ENCODE assay signal across 9 mouse cellular contexts in the genomic region with DNA sequence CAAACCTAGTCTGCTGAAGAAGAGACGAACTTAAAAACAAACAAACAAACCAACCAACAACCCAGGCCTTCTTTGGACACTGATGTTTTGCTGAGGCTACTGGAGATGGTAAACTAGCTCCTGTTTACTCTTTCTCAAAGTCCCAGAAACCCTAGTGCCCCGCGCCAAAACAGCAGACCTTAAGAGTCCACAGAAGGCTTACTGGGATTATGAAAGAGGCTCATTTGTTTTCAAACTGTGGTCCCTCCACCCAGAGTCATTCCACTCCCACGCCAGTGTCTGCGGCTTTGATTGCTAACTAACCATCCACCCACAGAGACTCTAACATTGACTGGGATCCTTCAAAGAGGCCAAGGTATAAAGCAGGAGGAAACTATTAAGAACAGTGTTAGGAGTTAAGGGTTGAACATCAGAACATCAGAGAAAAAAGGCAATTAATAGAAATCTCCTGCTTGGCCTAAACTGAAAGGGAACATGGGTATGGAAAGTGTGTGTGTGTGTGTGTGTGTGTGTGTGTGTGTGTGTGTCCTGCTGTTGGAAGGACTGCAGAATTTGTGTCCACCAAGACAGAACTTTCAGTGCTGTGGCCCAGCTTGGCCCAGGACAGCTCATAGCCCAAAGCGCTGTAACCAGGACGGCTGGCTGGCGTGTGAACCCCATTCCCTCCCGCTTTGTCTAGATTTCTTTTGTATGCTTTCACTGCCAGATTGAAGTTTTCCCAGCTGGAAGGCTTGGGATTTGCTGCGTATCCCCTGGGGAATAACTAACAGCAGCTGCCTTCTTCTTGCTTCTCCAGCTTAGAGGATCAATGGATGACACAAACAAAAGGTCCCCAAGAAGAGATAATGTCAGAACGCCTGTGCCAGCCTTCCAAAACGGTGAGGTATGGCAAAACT. TPM values are rescaled to one million over a fixed set of nuclear protein-coding genes. Genes with fewer than 3 reads are reported as not detected.
DNase-seq lines count a peak whose midpoint lies in the region; ATAC-seq and TF ChIP-seq lines count a peak whose summit lies in the region.
"Had no signal": no experiment of that assay in that cellular context is flagged by ENCODE, and none has a peak within 500 bp of the region (broad histone marks: within the 10 kb centered on the region; RNA-seq: fewer than 3 reads in every experiment).

No protein-coding gene starts in this region.

- no peak for TF ChIP-seq CTCF in layer of hippocampus, adult 2 months (conservative IDR thresholded peaks at IDR 0.05)

- no peak for ATAC-seq in embryonic facial prominence, embryonic 15.5 days (ENCODE audit: insufficient number of reproducible peaks, low FRiP score, low TSS enrichment, low read depth)
- ATAC-seq in heart, embryonic 16.5 days (replicated peaks; ENCODE audit: extremely low read depth, insufficient read depth, low FRiP score): no peak
- ATAC-seq in limb, embryonic 13.5 days (ENCODE audit: low FRiP score, low read depth): no peak
- peak; percentile 12; the same call in 1 of the 2 replicates for ATAC-seq in neural tube, embryonic 14.5 days (ENCODE audit: low read depth)

- H3K9me3 ChIP-seq in embryonic facial prominence, embryonic 15.5 days (replicated peaks): no peaks in the 10 kb centered on the region
- no peaks in the 10 kb centered on the region for H3K9me3 ChIP-seq in heart, embryonic 16.5 days (replicated peaks; ENCODE audit: control insufficient read depth, low read length)
- H3K9me3 ChIP-seq in limb, embryonic 13.5 days: no peaks in the 10 kb centered on the region
- no peaks in the 10 kb centered on the region for H3K9me3 ChIP-seq in neural tube, embryonic 14.5 days (ENCODE audit: control insufficient read depth, low read length)
- H3K9me3 ChIP-seq: G1E had no signal

- peaks cover 81% of the 10 kb centered on the region for H3K4me1 ChIP-seq in embryonic facial prominence, embryonic 15.5 days
- peaks cover 66% of the 10 kb centered on the region for H3K4me1 ChIP-seq in heart, embryonic 16.5 days (ENCODE audit: control insufficient read depth, insufficient read depth, low read length)
- H3K4me1 ChIP-seq in limb, embryonic 13.5 days: peaks cover 64% of the 10 kb centered on the region
- H3K4me1 ChIP-seq in neural tube, embryonic 14.5 days (ENCODE audit: control insufficient read depth, insufficient read depth, low read length): peaks cover 60% of the 10 kb centered on the region

- no peak overlapping the region for H3K4me2 ChIP-seq in embryonic facial prominence, embryonic 15.5 days (replicated peaks)
- H3K4me2 ChIP-seq in heart, embryonic 16.5 days (ENCODE audit: low read depth, low read length): no peak overlapping the region
- H3K4me2 ChIP-seq in limb, embryonic 13.5 days (replicated peaks): 0 out of 2 replicates have a peak overlapping the region, but pooled peaks have one; percentile 3
- no peak overlapping the region; the same call in 1 of the 2 replicates for H3K4me2 ChIP-seq in neural tube, embryonic 14.5 days (ENCODE audit: low read depth, low read length)

- WGBS in embryonic facial prominence, embryonic 15.5 days: 36% methylated on average over 12 of the region's 12 CpGs
- WGBS in heart, embryonic 16.5 days: 53% methylated on average over 12 of the region's 12 CpGs
- 48% methylated on average over 12 of the region's 12 CpGs for WGBS in limb, embryonic 13.5 days
- 16% methylated on average over 12 of the region's 12 CpGs for WGBS in neural tube, embryonic 14.5 days

- H3K27ac ChIP-seq in layer of hippocampus, adult 2 months: peak overlapping the region; percentile 99
- H3K27ac ChIP-seq in embryonic facial prominence, embryonic 15.5 days (replicated peaks): peak overlapping the region; percentile 75
- H3K27ac ChIP-seq in heart, embryonic 16.5 days (ENCODE audit: low read length): peak overlapping the region; percentile 37
- H3K27ac ChIP-seq in limb, embryonic 13.5 days: peak overlapping the region; percentile 55; the same call in 1 of the 2 replicates
- H3K27ac ChIP-seq in neural tube, embryonic 14.5 days (ENCODE audit: low read depth, low read length): peak overlapping the region; percentile 73

- 0 out of 2 replicates have a peak, but pooled peaks cover 4% of the 10 kb centered on the region for H3K36me3 ChIP-seq in embryonic facial prominence, embryonic 15.5 days
- peaks cover 3% of the 10 kb centered on the region for H3K36me3 ChIP-seq in heart, embryonic 16.5 days (ENCODE audit: control insufficient read depth, insufficient read depth)
- H3K36me3 ChIP-seq in limb, embryonic 13.5 days: peaks cover 28% of the 10 kb centered on the region
- H3K36me3 ChIP-seq in neural tube, embryonic 14.5 days (ENCODE audit: control insufficient read depth, insufficient read depth, low read length): 0 out of 2 replicates have a peak, but pooled peaks cover 12% of the 10 kb centered on the region

- DNase-seq in layer of hippocampus, adult 2 months (ENCODE audit: low spot score in 2 of 2): peak in 1 of 2 experiments; percentile 54
- DNase-seq in layer of hippocampus, adult 9-10 months (ENCODE audit: low spot score): no peak
- DNase-seq in c-Kit-positive CD71-positive TER-119-positive erythroid progenitor cells, embryonic 14.5 days (ENCODE audit: low spot score): no peak
- DNase-seq in urinary bladder, postnatal 10 days (ENCODE audit: low spot score): no peak

- H3K9ac ChIP-seq in embryonic facial prominence, embryonic 15.5 days: no peak overlapping the region
- no peak overlapping the region for H3K9ac ChIP-seq in heart, embryonic 16.5 days (ENCODE audit: low read length)
- H3K9ac ChIP-seq in limb, embryonic 13.5 days: no peak overlapping the region
- H3K9ac ChIP-seq in neural tube, embryonic 14.5 days (replicated peaks; ENCODE audit: low read depth, low read length): 0 out of 2 replicates have a peak overlapping the region, but pooled peaks have one; percentile 7

- no peak overlapping the region for H3K4me3 ChIP-seq in layer of hippocampus, adult 2 months
- no peak overlapping the region for H3K4me3 ChIP-seq in embryonic facial prominence, embryonic 15.5 days (replicated peaks)
- no peak overlapping the region for H3K4me3 ChIP-seq in heart, embryonic 16.5 days (ENCODE audit: low read length)
- no peak overlapping the region for H3K4me3 ChIP-seq in limb, embryonic 13.5 days
- no peak overlapping the region for H3K4me3 ChIP-seq in neural tube, embryonic 14.5 days (ENCODE audit: low read depth, low read length)

- no peaks in the 10 kb centered on the region for H3K27me3 ChIP-seq in embryonic facial prominence, embryonic 15.5 days
- H3K27me3 ChIP-seq in heart, embryonic 16.5 days (ENCODE audit: control insufficient read depth, insufficient read depth, low read length): no peaks in the 10 kb centered on the region
- H3K27me3 ChIP-seq in limb, embryonic 13.5 days: no peaks in the 10 kb centered on the region
- no peaks in the 10 kb centered on the region for H3K27me3 ChIP-seq in neural tube, embryonic 14.5 days (ENCODE audit: control insufficient read depth, insufficient read depth, low read length)

RNA-seq across cellular contexts. Expression of gene Kmt2e, which starts 20.4 kb away (rescaled TPM):
- 10 to 100 TPM; 90.6 to 93.1 TPM for total RNA-seq in layer of hippocampus, adult 2 months (2021)
- 105 and 109 TPM in 2 replicates for polyA plus RNA-seq in embryonic facial prominence, embryonic 15.5 days (2015; fragmentation: Nextera tagmentation; extraction: Ambion mirVana)
- 67.9 and 76.9 TPM in 2 replicates for polyA plus RNA-seq in heart, embryonic 16.5 days (2015; fragmentation: Nextera tagmentation; extraction: Ambion mirVana)
- polyA plus RNA-seq in limb, embryonic 13.5 days (2015; fragmentation: Nextera tagmentation; extraction: Ambion mirVana): 121 and 123 TPM in 2 replicates
- polyA plus RNA-seq in neural tube, embryonic 14.5 days (2014; fragmentation: Nextera tagmentation; extraction: Ambion mirVana): 151 TPM in 2 replicates

Comparison
In these comparisons a context has a peak if more than half of its experiments do, and no peak if none do; other contexts are left out.
1. H3K27ac ChIP-seq: peak in every context shown above with its lines; median percentile 99 in layer of hippocampus, adult 2 months; 75 in embryonic facial prominence, embryonic 15.5 days; 73 in neural tube, embryonic 14.5 days; 55 in limb, embryonic 13.5 days; 37 in heart, embryonic 16.5 days.